Mouse (Mus musculus) central nervous system, embryonic 14 days (tissue): ENCODE results near the gene Gm21497. TPM values are rescaled to one million over a fixed set of nuclear protein-coding genes. Genes with fewer than 3 reads are reported as not detected.

Experiments used
- polyA plus RNA-seq: library from polyadenylated mRNA; depleted of rRNA; stranded (reverse); fragments of >200 nt; gene quantifications from 2 replicates; pipeline ENCODE4 v1.2.3, GENCODE M21; 2012; rRNA removed

Gene Gm21497
- polyA plus RNA-seq: not detected in 2 replicates

GRCm38 (mm10) chrY:61646446-61646845 lies at the start of gene Gm21497:
Gene Gm21497, plus strand, starts transcription at chrY:61646746.

